Mouse (Mus musculus): Measurements from ENCODE around the gene Olfr788. TPM values are rescaled to one million over a fixed set of nuclear protein-coding genes. Genes with fewer than 3 reads are reported as not detected.

Gene Olfr788
- polyA plus RNA-seq (2014; fragmentation: Illumina TruSeq; extraction: RNeasy Lipid Tissue Mini Kit (QIAGEN cat#74804); ENCODE audit: low read depth, low replicate concordance) = not detected

GRCm38 (mm10) chr10:129470698-129471097, at the start of gene Olfr788:
Olfr788 (plus strand) TSS chr10:129470998.

GRCm38 (mm10) chr10:129427006-129427405, 43.8 kb upstream of the Olfr788 start, which contains the start of gene Olfr786:
Olfr786 (plus strand) TSS chr10:129427306.

GRCm38 (mm10) chr10:129461562-129461961, 9.2 kb upstream of the Olfr788 start, which contains the start of gene Olfr787:
Olfr787 (plus strand) TSS chr10:129461862.

GRCm38 (mm10) chr10:129484452-129484851, 13.7 kb downstream of the Olfr788 start, which contains the start of gene Olfr789:
Olfr789 (plus strand) TSS chr10:129484752.

GRCm38 (mm10) chr10:129498192-129498591, 27.4 kb downstream of the Olfr788 start, which contains the start of gene Olfr790:
Olfr790 (plus strand) TSS chr10:129498492.

GRCm38 (mm10) chr10:129521492-129521891, 50.7 kb downstream of the Olfr788 start, which contains the start of gene Olfr791:
Olfr791 (plus strand) TSS chr10:129521792.

Other genes starting within 250 kb of the Olfr788 start
- not detected for gene Olfr774, start 234.8 kb upstream of the Olfr788 start, polyA plus RNA-seq (2014; fragmentation: Illumina TruSeq; extraction: RNeasy Lipid Tissue Mini Kit (QIAGEN cat#74804); ENCODE audit: low read depth, low replicate concordance)
- gene Olfr775, start 222.6 kb upstream of the Olfr788 start, polyA plus RNA-seq (2014; fragmentation: Illumina TruSeq; extraction: RNeasy Lipid Tissue Mini Kit (QIAGEN cat#74804); ENCODE audit: low read depth, low replicate concordance) = not detected
- gene Olfr776, start 211.9 kb upstream of the Olfr788 start, polyA plus RNA-seq (2014; fragmentation: Illumina TruSeq; extraction: RNeasy Lipid Tissue Mini Kit (QIAGEN cat#74804); ENCODE audit: low read depth, low replicate concordance) = not detected
- gene Olfr777, start 199.5 kb upstream of the Olfr788 start, polyA plus RNA-seq (2014; fragmentation: Illumina TruSeq; extraction: RNeasy Lipid Tissue Mini Kit (QIAGEN cat#74804); ENCODE audit: low read depth, low replicate concordance) = not detected
- not detected for gene Olfr780, start 152.9 kb upstream of the Olfr788 start, polyA plus RNA-seq (2014; fragmentation: Illumina TruSeq; extraction: RNeasy Lipid Tissue Mini Kit (QIAGEN cat#74804); ENCODE audit: low read depth, low replicate concordance)
- not detected for gene Olfr781, start 142.1 kb upstream of the Olfr788 start, polyA plus RNA-seq (2014; fragmentation: Illumina TruSeq; extraction: RNeasy Lipid Tissue Mini Kit (QIAGEN cat#74804); ENCODE audit: low read depth, low replicate concordance)
- gene Olfr782, start 122.1 kb upstream of the Olfr788 start, polyA plus RNA-seq (2014; fragmentation: Illumina TruSeq; extraction: RNeasy Lipid Tissue Mini Kit (QIAGEN cat#74804); ENCODE audit: low read depth, low replicate concordance) = not detected
- gene Olfr784, start 86.9 kb upstream of the Olfr788 start, polyA plus RNA-seq (2014; fragmentation: Illumina TruSeq; extraction: RNeasy Lipid Tissue Mini Kit (QIAGEN cat#74804); ENCODE audit: low read depth, low replicate concordance) = not detected
- gene Olfr785, start 65.6 kb upstream of the Olfr788 start, polyA plus RNA-seq (2014; fragmentation: Illumina TruSeq; extraction: RNeasy Lipid Tissue Mini Kit (QIAGEN cat#74804); ENCODE audit: low read depth, low replicate concordance) = not detected
- not detected for gene Olfr786, start 43.7 kb upstream of the Olfr788 start, polyA plus RNA-seq (2014; fragmentation: Illumina TruSeq; extraction: RNeasy Lipid Tissue Mini Kit (QIAGEN cat#74804); ENCODE audit: low read depth, low replicate concordance)
- not detected for gene Olfr787, start 9.1 kb upstream of the Olfr788 start, polyA plus RNA-seq (2014; fragmentation: Illumina TruSeq; extraction: RNeasy Lipid Tissue Mini Kit (QIAGEN cat#74804); ENCODE audit: low read depth, low replicate concordance)
- not detected for gene Olfr789, start 13.8 kb downstream of the Olfr788 start, polyA plus RNA-seq (2014; fragmentation: Illumina TruSeq; extraction: RNeasy Lipid Tissue Mini Kit (QIAGEN cat#74804); ENCODE audit: low read depth, low replicate concordance)
- gene Olfr790, start 27.5 kb downstream of the Olfr788 start, polyA plus RNA-seq (2014; fragmentation: Illumina TruSeq; extraction: RNeasy Lipid Tissue Mini Kit (QIAGEN cat#74804); ENCODE audit: low read depth, low replicate concordance) = not detected
- gene Olfr791, start 50.8 kb downstream of the Olfr788 start, polyA plus RNA-seq (2014; fragmentation: Illumina TruSeq; extraction: RNeasy Lipid Tissue Mini Kit (QIAGEN cat#74804); ENCODE audit: low read depth, low replicate concordance) = not detected
- not detected for gene Olfr792, start 68.2 kb downstream of the Olfr788 start, polyA plus RNA-seq (2014; fragmentation: Illumina TruSeq; extraction: RNeasy Lipid Tissue Mini Kit (QIAGEN cat#74804); ENCODE audit: low read depth, low replicate concordance)
- gene Olfr794, start 96.7 kb downstream of the Olfr788 start, polyA plus RNA-seq (2014; fragmentation: Illumina TruSeq; extraction: RNeasy Lipid Tissue Mini Kit (QIAGEN cat#74804); ENCODE audit: low read depth, low replicate concordance) = not detected
- gene Olfr796, start 141.6 kb downstream of the Olfr788 start, polyA plus RNA-seq (2014; fragmentation: Illumina TruSeq; extraction: RNeasy Lipid Tissue Mini Kit (QIAGEN cat#74804); ENCODE audit: low read depth, low replicate concordance) = not detected
- gene Olfr798, start 156.9 kb downstream of the Olfr788 start, polyA plus RNA-seq (2014; fragmentation: Illumina TruSeq; extraction: RNeasy Lipid Tissue Mini Kit (QIAGEN cat#74804); ENCODE audit: low read depth, low replicate concordance) = not detected
- gene Olfr799, start 166.5 kb downstream of the Olfr788 start, polyA plus RNA-seq (2014; fragmentation: Illumina TruSeq; extraction: RNeasy Lipid Tissue Mini Kit (QIAGEN cat#74804); ENCODE audit: low read depth, low replicate concordance) = not detected
- gene Olfr800, start 186.7 kb downstream of the Olfr788 start, polyA plus RNA-seq (2014; fragmentation: Illumina TruSeq; extraction: RNeasy Lipid Tissue Mini Kit (QIAGEN cat#74804); ENCODE audit: low read depth, low replicate concordance) = not detected
- gene Olfr801, start 202.9 kb downstream of the Olfr788 start, polyA plus RNA-seq (2014; fragmentation: Illumina TruSeq; extraction: RNeasy Lipid Tissue Mini Kit (QIAGEN cat#74804); ENCODE audit: low read depth, low replicate concordance) = not detected
- gene Olfr802, start 217.2 kb downstream of the Olfr788 start, polyA plus RNA-seq (2014; fragmentation: Illumina TruSeq; extraction: RNeasy Lipid Tissue Mini Kit (QIAGEN cat#74804); ENCODE audit: low read depth, low replicate concordance) = not detected
- gene Olfr803, start 223.3 kb downstream of the Olfr788 start, polyA plus RNA-seq (2014; fragmentation: Illumina TruSeq; extraction: RNeasy Lipid Tissue Mini Kit (QIAGEN cat#74804); ENCODE audit: low read depth, low replicate concordance) = not detected
- gene Olfr804, start 232.2 kb downstream of the Olfr788 start, polyA plus RNA-seq (2014; fragmentation: Illumina TruSeq; extraction: RNeasy Lipid Tissue Mini Kit (QIAGEN cat#74804); ENCODE audit: low read depth, low replicate concordance) = not detected